Mouse (Mus musculus) thymus, adult 2 months (tissue): ENCODE data around the gene Inpp5b. TPM values are rescaled to one million over a fixed set of nuclear protein-coding genes. Genes with fewer than 3 reads are reported as not detected.
"Not testable (repeated sequence)": the region's sequence is repeated elsewhere in the genome, so short reads cannot be mapped to it uniquely, and the experiment has no call there.

Source experiments
- DNase-seq: peaks from one replicate; pipeline ENCODE4 v3.0.0; 2021
- H3K27ac ChIP-seq: fragments of 200-500 bp; 2 replicates; pipeline ENCODE4 v1.5.1; 2012; ENCODE audit warnings: low read length, control low read depth; ENCODE audit not compliant: control insufficient read depth, insufficient read depth
- H3K27me3 ChIP-seq: fragments of 200-500 bp; 2 replicates; pipeline ENCODE4 v1.6.1; 2012; ENCODE audit warnings: mild to moderate bottlenecking, low read length, moderate library complexity, mixed read lengths; ENCODE audit not compliant: control insufficient read depth, insufficient read depth
- H3K36me3 ChIP-seq: fragments of 200-500 bp; 2 replicates; pipeline ENCODE4 v1.6.1; 2012; ENCODE audit warnings: mild to moderate bottlenecking, low read length, moderate library complexity; ENCODE audit not compliant: control insufficient read depth, insufficient read depth
- H3K4me1 ChIP-seq: fragments of 200-500 bp; replicated peaks from 2 replicates; pipeline ENCODE4 v1.6.1; 2012; ENCODE audit warnings: low read length; ENCODE audit not compliant: control insufficient read depth, insufficient read depth
- H3K4me3 ChIP-seq: fragments of 200-500 bp; 2 replicates; pipeline ENCODE4 v1.5.1; 2012; ENCODE audit warnings: mild to moderate bottlenecking, low read length, control low read depth, moderate library complexity; ENCODE audit not compliant: control insufficient read depth, insufficient read depth
- CTCF ChIP-seq: fragments of 200-500 bp; IDR thresholded peaks from 2 replicates; pipeline ENCODE4 v1.5.1; 2012; ENCODE audit warnings: mild to moderate bottlenecking, control low read depth, low read length, moderate library complexity, borderline replicate concordance; ENCODE audit not compliant: control insufficient read depth, poor library complexity, insufficient read depth; ENCODE audit errors: extremely low read depth
- POLR2A ChIP-seq: fragments of 200-500 bp; IDR thresholded peaks from 2 replicates; pipeline ENCODE4 v1.6.1; 2012; ENCODE audit warnings: mild to moderate bottlenecking, low read length, control low read depth, moderate library complexity; ENCODE audit not compliant: control insufficient read depth, poor library complexity, insufficient read depth; ENCODE audit errors: extremely low read depth
- WGBS: fragments of 180-500 bp; shearing (Covaris S2); methylation state at CpG from one replicate; pipeline ENCODE4 v1.1.7; 2018; 5-methylcytosine and 5-hydroxymethylcytosine counted together
- polyA plus RNA-seq: library from polyadenylated mRNA; depleted of rRNA; stranded (reverse); fragments of >200 nt; gene quantifications from 2 replicates; pipeline ENCODE4 v1.2.3, GENCODE M21; 2012

Gene Inpp5b
- polyA plus RNA-seq, 1 experiment: 101 TPM

DNA sequence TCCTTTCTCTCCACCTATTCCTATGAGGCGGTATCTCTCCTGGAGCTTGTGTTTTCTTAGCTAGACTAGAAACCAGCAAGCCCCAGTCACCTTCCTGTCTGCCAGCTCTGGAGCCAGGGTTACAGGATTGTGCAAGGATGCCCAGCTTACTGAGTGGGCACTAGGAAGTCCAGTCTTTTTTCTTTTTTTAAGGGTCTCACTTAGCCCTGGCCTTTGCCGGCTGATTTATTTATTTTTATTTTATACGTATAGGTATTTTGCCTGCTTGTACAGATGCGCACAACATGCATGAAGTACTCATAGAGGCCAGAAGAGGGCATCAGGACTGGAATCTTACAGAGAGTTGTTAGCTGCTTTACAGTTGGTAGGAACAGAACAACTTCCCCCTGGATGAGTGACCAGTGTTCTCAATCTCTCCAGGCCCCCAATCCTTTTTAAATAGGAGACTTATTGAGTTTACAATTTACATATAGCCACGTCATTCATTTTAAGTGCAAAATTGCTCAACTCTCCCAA is 30.8 kb upstream of the Inpp5b start:
- Histone ChIP-seq H3K36me3 (no peaks in the 10 kb centered on the region), H3K27me3 (no peaks in the 10 kb centered on the region), H3K27ac (no peak overlapping the region), H3K4me1 (peaks cover 42% of the 10 kb centered on the region), H3K4me3 (no peak overlapping the region)
- peak; percentile 63 for DNase-seq
- no peak for TF ChIP-seq POLR2A
- no peak for TF ChIP-seq CTCF
- WGBS: 8% methylated on average over 5 of the region's 5 CpGs

- Histone ChIP-seq H3K36me3 (peaks cover 3% of the 10 kb centered on the region; the same call in 1 of the 2 replicates), H3K4me1 (peaks cover 33% of the 10 kb centered on the region)
- 96% methylated on average over 6 of the region's 6 CpGs for WGBS
Measured at GRCm38 (mm10) chr4:124712618-124713017, 29.0 kb upstream of the Inpp5b start.

DNA sequence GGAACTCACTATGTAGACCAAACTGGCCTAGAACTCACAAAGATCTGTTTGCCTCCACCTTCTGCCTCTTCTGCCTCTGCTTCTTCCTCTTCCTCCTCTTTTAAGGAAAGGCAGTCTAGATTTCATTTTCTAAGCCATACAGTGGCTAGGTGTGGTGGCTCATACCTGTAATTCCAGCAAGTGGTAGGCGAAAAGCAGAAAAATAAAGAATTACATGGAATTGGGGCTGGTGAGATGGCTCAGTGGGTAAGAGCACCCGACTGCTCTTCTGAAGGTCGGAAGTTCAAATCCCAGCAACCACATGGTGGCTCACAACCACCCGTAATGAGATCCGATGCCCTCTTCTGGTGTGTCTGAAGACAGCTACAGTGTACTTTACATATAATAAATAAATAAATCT is 27.8 kb upstream of the Inpp5b start:
- WGBS: 80% methylated on average over 5 of the region's 5 CpGs
- not testable (repeated sequence) for DNase-seq, H3K27ac ChIP-seq, H3K27me3 ChIP-seq, H3K4me3 ChIP-seq
- Histone ChIP-seq H3K4me1 (peaks cover 23% of the 10 kb centered on the region), H3K36me3 (peaks cover 15% of the 10 kb centered on the region)

More at GRCm38 (mm10) chr4:124712618-124713017, 29.0 kb upstream of the Inpp5b start:
- TF ChIP-seq CTCF (no peak), POLR2A (no peak)
- no peak for DNase-seq
- no peak overlapping the region for H3K4me3 ChIP-seq
- H3K27me3 ChIP-seq: no peaks in the 10 kb centered on the region
- H3K27ac ChIP-seq: no peak overlapping the region

- H3K27ac ChIP-seq: peak within 1 kb of the TSS; percentile 24
- peak; percentile 96 for DNase-seq
- H3K27me3 ChIP-seq: no peaks in the 10 kb centered on the region
- H3K36me3 ChIP-seq: peaks cover 22% of the 10 kb centered on the region
- peak within 1 kb of the TSS; percentile 92 for H3K4me3 ChIP-seq
- H3K4me1 ChIP-seq: peaks cover 13% of the 10 kb centered on the region
- peak; percentile 31; the same call in 1 of the 2 replicates for TF ChIP-seq POLR2A
- peak; percentile 83 for TF ChIP-seq CTCF
- WGBS: under 1% methylated on average over 57 of the region's 57 CpGs
Measured at GRCm38 (mm10) chr4:124714545-124715481, 26.8 kb upstream of the Inpp5b start, which contains the start of gene Sf3a3. TSS of gene Sf3a3 (plus strand) at chr4:124714776.

DNA sequence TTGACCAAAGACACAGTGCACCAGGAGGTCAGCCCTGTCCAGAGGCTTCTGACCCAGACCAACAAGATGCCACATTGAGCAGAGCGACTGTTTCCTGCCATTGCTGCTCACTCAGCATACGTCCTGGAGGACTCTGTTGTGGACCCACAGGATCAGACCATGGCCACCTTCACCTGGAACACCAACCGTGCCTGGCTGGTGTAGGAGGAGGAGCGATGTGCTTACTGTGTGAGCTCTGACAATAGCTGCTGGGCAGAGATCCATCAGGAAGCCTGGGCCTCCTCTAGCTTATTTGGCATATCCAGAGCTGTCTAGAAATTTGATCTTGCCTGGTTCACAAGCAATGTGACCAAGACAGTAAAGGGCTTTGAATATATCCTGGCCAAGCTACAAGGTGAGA is 22.5 kb upstream of the Inpp5b start:
- 94% methylated on average over 4 of the region's 4 CpGs for WGBS
- Histone ChIP-seq H3K27me3 (no peaks in the 10 kb centered on the region), H3K4me3 (no peak overlapping the region), H3K36me3 (peaks cover 53% of the 10 kb centered on the region), H3K4me1 (peaks cover 4% of the 10 kb centered on the region; the same call in 1 of the 2 replicates), H3K27ac (no peak overlapping the region)
- no peak for TF ChIP-seq CTCF
- TF ChIP-seq POLR2A: no peak
- no peak for DNase-seq

- no peak for DNase-seq
- Histone ChIP-seq H3K27me3 (no peaks in the 10 kb centered on the region), H3K27ac (no peak overlapping the region), H3K4me1 (no peaks in the 10 kb centered on the region), H3K4me3 (no peak overlapping the region), H3K36me3 (peaks cover 94% of the 10 kb centered on the region)
- no peak for TF ChIP-seq POLR2A
- no peak for TF ChIP-seq CTCF
- 95% methylated on average over 6 of the region's 6 CpGs for WGBS
Measured at GRCm38 (mm10) chr4:124726121-124726520, 15.5 kb upstream of the Inpp5b start.
